Mouse (Mus musculus): Measurements from ENCODE around the gene Secisbp2l. TPM values are rescaled to one million over a fixed set of nuclear protein-coding genes. Genes with fewer than 3 reads are reported as not detected.

Gene Secisbp2l
- polyA plus RNA-seq, 1 experiment from 2014 or later: 31.6 TPM

GRCm38 (mm10) chr2:125781978-125782718, 522 bp downstream of the Secisbp2l start:
- Histone ChIP-seq H3K4me2 (replicated peaks) (peak overlapping the region; percentile 67), H3K4me1 (peaks cover 21% of the 10 kb centered on the region), H3K36me3 (peaks cover 5% of the 10 kb centered on the region; the same call in 1 of the 2 replicates), H3K9ac (peak overlapping the region; percentile 91), H3K27me3 (replicated peaks) (no peaks in the 10 kb centered on the region), H3K9me3 (no peaks in the 10 kb centered on the region), H3K4me3 (peak overlapping the region; percentile 93), H3K27ac (peak overlapping the region; percentile 70; the same call in 1 of the 2 replicates)
- ATAC-seq (ENCODE audit: low FRiP score, low read depth): peak; percentile 13; the same call in 1 of the 2 replicates
- WGBS: 4% methylated on average over 44 of the region's 44 CpGs

GRCm38 (mm10) chr2:125781006-125781405, 1.7 kb downstream of the Secisbp2l start:
- no peak for ATAC-seq (ENCODE audit: low FRiP score, low read depth)
- peaks cover 21% of the 10 kb centered on the region for H3K4me1 ChIP-seq
- H3K27ac ChIP-seq: no peak overlapping the region
- no peak overlapping the region for H3K4me3 ChIP-seq
- WGBS: 87% methylated on average over 2 of the region's 2 CpGs
- H3K27me3 ChIP-seq (replicated peaks): no peaks in the 10 kb centered on the region
- H3K9ac ChIP-seq: no peak overlapping the region
- H3K36me3 ChIP-seq: peaks cover 5% of the 10 kb centered on the region; the same call in 1 of the 2 replicates
- H3K9me3 ChIP-seq: no peaks in the 10 kb centered on the region
- H3K4me2 ChIP-seq (replicated peaks): peak overlapping the region; percentile 67

- no peak for ATAC-seq (ENCODE audit: low FRiP score, low read depth)
- Histone ChIP-seq H3K4me2 (replicated peaks) (no peak overlapping the region), H3K4me1 (peaks cover 21% of the 10 kb centered on the region), H3K27me3 (replicated peaks) (no peaks in the 10 kb centered on the region), H3K36me3 (peaks cover 20% of the 10 kb centered on the region), H3K4me3 (no peak overlapping the region), H3K27ac (no peak overlapping the region), H3K9ac (no peak overlapping the region), H3K9me3 (no peaks in the 10 kb centered on the region)
- 95% methylated on average over 12 of the region's 12 CpGs for WGBS
Observed at GRCm38 (mm10) chr2:125778380-125778779, 4.3 kb downstream of the Secisbp2l start.

- no peaks in the 10 kb centered on the region for H3K27me3 ChIP-seq (replicated peaks)
- H3K4me2 ChIP-seq (replicated peaks): no peak overlapping the region
- H3K36me3 ChIP-seq: peaks cover 25% of the 10 kb centered on the region
- ATAC-seq (ENCODE audit: low FRiP score, low read depth): no peak
- H3K9ac ChIP-seq: no peak overlapping the region
- H3K27ac ChIP-seq: no peak overlapping the region
- no peaks in the 10 kb centered on the region for H3K9me3 ChIP-seq
- 98% methylated on average over 3 of the region's 3 CpGs for WGBS
- H3K4me1 ChIP-seq: peaks cover 20% of the 10 kb centered on the region
- H3K4me3 ChIP-seq: no peak overlapping the region
Observed at GRCm38 (mm10) chr2:125777018-125777417, 5.7 kb downstream of the Secisbp2l start.

GRCm38 (mm10) chr2:125775661-125776060, 7.0 kb downstream of the Secisbp2l start:
- H3K4me2 ChIP-seq (replicated peaks): no peak overlapping the region
- ATAC-seq (ENCODE audit: low FRiP score, low read depth): no peak
- peaks cover 8% of the 10 kb centered on the region; the same call in 1 of the 2 replicates for H3K4me1 ChIP-seq
- WGBS: 90% methylated on average over 7 of the region's 7 CpGs
- no peak overlapping the region for H3K4me3 ChIP-seq
- no peak overlapping the region for H3K27ac ChIP-seq
- no peaks in the 10 kb centered on the region for H3K9me3 ChIP-seq
- H3K9ac ChIP-seq: no peak overlapping the region
- H3K27me3 ChIP-seq (replicated peaks): no peaks in the 10 kb centered on the region
- peaks cover 30% of the 10 kb centered on the region for H3K36me3 ChIP-seq

GRCm38 (mm10) chr2:125774846-125775245, 7.8 kb downstream of the Secisbp2l start:
- 89% methylated on average over 4 of the region's 4 CpGs for WGBS
- Histone ChIP-seq H3K27me3 (replicated peaks) (no peaks in the 10 kb centered on the region), H3K9me3 (no peaks in the 10 kb centered on the region), H3K4me1 (no peaks in the 10 kb centered on the region), H3K4me2 (replicated peaks) (no peak overlapping the region), H3K27ac (no peak overlapping the region), H3K4me3 (no peak overlapping the region), H3K36me3 (peaks cover 36% of the 10 kb centered on the region), H3K9ac (no peak overlapping the region)
- no peak for ATAC-seq (ENCODE audit: low FRiP score, low read depth)

GRCm38 (mm10) chr2:125765029-125765428, 17.6 kb downstream of the Secisbp2l start:
- Histone ChIP-seq H3K4me3 (no peak overlapping the region), H3K36me3 (peaks cover 64% of the 10 kb centered on the region), H3K4me2 (replicated peaks) (no peak overlapping the region), H3K4me1 (no peaks in the 10 kb centered on the region), H3K9me3 (no peaks in the 10 kb centered on the region), H3K27me3 (replicated peaks) (no peaks in the 10 kb centered on the region), H3K27ac (no peak overlapping the region), H3K9ac (no peak overlapping the region)
- ATAC-seq (ENCODE audit: low FRiP score, low read depth): no peak
- 86% methylated on average over 3 of the region's 3 CpGs for WGBS

- Histone ChIP-seq H3K9me3 (no peaks in the 10 kb centered on the region), H3K4me3 (no peak overlapping the region), H3K4me2 (replicated peaks) (no peak overlapping the region), H3K27me3 (replicated peaks) (no peaks in the 10 kb centered on the region), H3K9ac (no peak overlapping the region), H3K4me1 (no peaks in the 10 kb centered on the region), H3K27ac (no peak overlapping the region), H3K36me3 (peaks cover 63% of the 10 kb centered on the region)
- no peak for ATAC-seq (ENCODE audit: low FRiP score, low read depth)
- 94% methylated on average over 5 of the region's 5 CpGs for WGBS
Observed at GRCm38 (mm10) chr2:125764531-125764930, 18.1 kb downstream of the Secisbp2l start.

GRCm38 (mm10) chr2:125749330-125749729, 33.3 kb downstream of the Secisbp2l start:
- no peaks in the 10 kb centered on the region for H3K9me3 ChIP-seq
- 86% methylated on average over 2 of the region's 2 CpGs for WGBS
- H3K4me1 ChIP-seq: no peaks in the 10 kb centered on the region
- H3K36me3 ChIP-seq: peaks cover 74% of the 10 kb centered on the region
- H3K4me3 ChIP-seq: no peak overlapping the region
- no peak overlapping the region for H3K9ac ChIP-seq
- ATAC-seq (ENCODE audit: low FRiP score, low read depth): no peak
- no peak overlapping the region for H3K4me2 ChIP-seq (replicated peaks)
- no peak overlapping the region for H3K27ac ChIP-seq
- no peaks in the 10 kb centered on the region for H3K27me3 ChIP-seq (replicated peaks)

- ATAC-seq (ENCODE audit: low FRiP score, low read depth): no peak
- Histone ChIP-seq H3K4me3 (no peak overlapping the region), H3K9ac (no peak overlapping the region), H3K4me2 (replicated peaks) (no peak overlapping the region), H3K36me3 (peaks cover 51% of the 10 kb centered on the region), H3K4me1 (no peaks in the 10 kb centered on the region), H3K27ac (no peak overlapping the region), H3K9me3 (no peaks in the 10 kb centered on the region), H3K27me3 (replicated peaks) (no peaks in the 10 kb centered on the region)
- WGBS: 89% methylated on average over 6 of the region's 6 CpGs
Observed at GRCm38 (mm10) chr2:125739338-125739737, 43.3 kb downstream of the Secisbp2l start.

GRCm38 (mm10) chr2:125738718-125739117, 44.0 kb downstream of the Secisbp2l start:
- no peaks in the 10 kb centered on the region for H3K4me1 ChIP-seq
- H3K36me3 ChIP-seq: peaks cover 45% of the 10 kb centered on the region
- H3K9ac ChIP-seq: no peak overlapping the region
- ATAC-seq (ENCODE audit: low FRiP score, low read depth): no peak
- H3K27ac ChIP-seq: no peak overlapping the region
- no peak overlapping the region for H3K4me3 ChIP-seq
- WGBS: 72% methylated on average over 5 of the region's 5 CpGs
- no peaks in the 10 kb centered on the region for H3K9me3 ChIP-seq
- H3K4me2 ChIP-seq (replicated peaks): no peak overlapping the region
- no peaks in the 10 kb centered on the region for H3K27me3 ChIP-seq (replicated peaks)

- Histone ChIP-seq H3K27ac (no peak overlapping the region), H3K4me3 (no peak overlapping the region), H3K4me1 (peaks cover 11% of the 10 kb centered on the region), H3K27me3 (replicated peaks) (no peaks in the 10 kb centered on the region), H3K36me3 (peaks cover 23% of the 10 kb centered on the region), H3K4me2 (replicated peaks) (no peak overlapping the region), H3K9ac (no peak overlapping the region), H3K9me3 (no peaks in the 10 kb centered on the region)
- ATAC-seq (ENCODE audit: low FRiP score, low read depth): no peak
Observed at GRCm38 (mm10) chr2:125736025-125736343, 46.7 kb downstream of the Secisbp2l start.

All from neural tube, embryonic 12.5 days (tissue).